Mouse (Mus musculus): Measurements from ENCODE around the gene Gm5460. TPM values are rescaled to one million over a fixed set of nuclear protein-coding genes. Genes with fewer than 3 reads are reported as not detected.
A peak's percentile ranks its signal among the peaks of the same experiment; 100 is the strongest.

The Gm5460 gene
- not detected in 2 replicates for polyA plus RNA-seq (2015; fragmentation: Nextera tagmentation; extraction: Ambion mirVana)

- Histone ChIP-seq H3K4me3 (replicated peaks) (no peak within 1 kb of the TSS), H3K9me3 (no peaks in the 10 kb centered on the region), H3K4me1 (replicated peaks) (no peaks in the 10 kb centered on the region), H3K27ac (no peak within 1 kb of the TSS), H3K27me3 (no peaks in the 10 kb centered on the region), H3K4me2 (replicated peaks) (no peak within 1 kb of the TSS), H3K9ac (replicated peaks) (no peak within 1 kb of the TSS), H3K36me3 (no peaks in the 10 kb centered on the region)
- no peak for ATAC-seq
- 95% methylated on average over 4 of the region's 4 CpGs for WGBS
These were observed at the start of gene Gm5460 for GRCm38 (mm10) chr14:34016381-34016780. Gm5460 (plus strand) TSS chr14:34016758.

- Histone ChIP-seq H3K9me3 (no peaks in the 10 kb centered on the region), H3K27ac (no peak overlapping the region), H3K4me3 (replicated peaks) (no peak overlapping the region), H3K36me3 (no peaks in the 10 kb centered on the region), H3K9ac (replicated peaks) (no peak overlapping the region), H3K4me1 (replicated peaks) (no peaks in the 10 kb centered on the region; the same call in 1 of the 2 replicates), H3K27me3 (peaks cover under 1% of the 10 kb centered on the region; the same call in 1 of the 2 replicates), H3K4me2 (replicated peaks) (no peak overlapping the region)
- ATAC-seq = 0 out of 2 replicates have a peak, but pooled peaks have one; percentile 58
- WGBS = 47% methylated on average over 7 of the region's 7 CpGs
These were observed 43.9 kb upstream of the Gm5460 start for GRCm38 (mm10) chr14:33972679-33973078.

- 71% methylated on average over 5 of the region's 5 CpGs for WGBS
- Histone ChIP-seq H3K4me1 (replicated peaks) (peaks cover 14% of the 10 kb centered on the region), H3K36me3 (no peaks in the 10 kb centered on the region), H3K4me3 (replicated peaks) (no peak overlapping the region), H3K9me3 (no peaks in the 10 kb centered on the region), H3K9ac (replicated peaks) (no peak overlapping the region), H3K27ac (no peak overlapping the region), H3K27me3 (peaks cover 10% of the 10 kb centered on the region; the same call in 1 of the 2 replicates), H3K4me2 (replicated peaks) (no peak overlapping the region)
- no peak for ATAC-seq
These were observed 41.8 kb upstream of the Gm5460 start for GRCm38 (mm10) chr14:33974752-33975151.

GRCm38 (mm10) chr14:33977748-33978147 is 38.8 kb upstream of the Gm5460 start:
- no peaks in the 10 kb centered on the region for H3K9me3 ChIP-seq
- peak overlapping the region; percentile 74 for H3K4me2 ChIP-seq (replicated peaks)
- H3K4me3 ChIP-seq (replicated peaks) = 0 out of 2 replicates have a peak overlapping the region, but pooled peaks have one; percentile 42
- peaks cover 10% of the 10 kb centered on the region; the same call in 1 of the 2 replicates for H3K27me3 ChIP-seq
- peaks cover 14% of the 10 kb centered on the region for H3K4me1 ChIP-seq (replicated peaks)
- no peak overlapping the region for H3K27ac ChIP-seq
- H3K9ac ChIP-seq (replicated peaks) = no peak overlapping the region
- no peak for ATAC-seq
- no peaks in the 10 kb centered on the region for H3K36me3 ChIP-seq
- WGBS = 36% methylated on average over 7 of the region's 7 CpGs

GRCm38 (mm10) chr14:33978604-33979059 is 37.9 kb upstream of the Gm5460 start, which contains the start of gene Zfp488:
Zfp488 (minus strand) TSS chr14:33978764.
- Histone ChIP-seq H3K9ac (replicated peaks) (peak within 1 kb of the TSS; percentile 60), H3K4me1 (replicated peaks) (peaks cover 14% of the 10 kb centered on the region), H3K27ac (no peak within 1 kb of the TSS), H3K4me2 (replicated peaks) (peak within 1 kb of the TSS; percentile 74), H3K9me3 (no peaks in the 10 kb centered on the region), H3K27me3 (peaks cover 10% of the 10 kb centered on the region; the same call in 1 of the 2 replicates), H3K36me3 (no peaks in the 10 kb centered on the region), H3K4me3 (replicated peaks) (peak within 1 kb of the TSS; percentile 42)
- WGBS = 2% methylated on average over 25 of the region's 25 CpGs
- ATAC-seq = peak; percentile 77

- no peaks in the 10 kb centered on the region for H3K36me3 ChIP-seq
- H3K27me3 ChIP-seq = no peaks in the 10 kb centered on the region
- H3K4me2 ChIP-seq (replicated peaks) = no peak overlapping the region
- no peak overlapping the region for H3K9ac ChIP-seq (replicated peaks)
- no peak overlapping the region for H3K27ac ChIP-seq
- no peaks in the 10 kb centered on the region for H3K9me3 ChIP-seq
- ATAC-seq = no peak
- H3K4me1 ChIP-seq (replicated peaks) = no peaks in the 10 kb centered on the region
- whole genome bisulfite sequencing = 48% methylated on average over 3 of the region's 3 CpGs
- no peak overlapping the region for H3K4me3 ChIP-seq (replicated peaks)
These were observed 27.4 kb upstream of the Gm5460 start for GRCm38 (mm10) chr14:33989201-33989600.

GRCm38 (mm10) chr14:33991971-33992370 is 24.6 kb upstream of the Gm5460 start:
- no peak for ATAC-seq
- WGBS = 82% methylated on average over 4 of the region's 4 CpGs

GRCm38 (mm10) chr14:33993051-33993450 is 23.5 kb upstream of the Gm5460 start:
- Histone ChIP-seq H3K4me1 (replicated peaks) (no peaks in the 10 kb centered on the region), H3K27ac (no peak overlapping the region), H3K4me2 (replicated peaks) (no peak overlapping the region), H3K27me3 (no peaks in the 10 kb centered on the region), H3K9ac (replicated peaks) (no peak overlapping the region), H3K36me3 (no peaks in the 10 kb centered on the region), H3K9me3 (no peaks in the 10 kb centered on the region), H3K4me3 (replicated peaks) (no peak overlapping the region)
- ATAC-seq = no peak
- WGBS = 95% methylated on average over 9 of the region's 9 CpGs

More at GRCm38 (mm10) chr14:33991971-33992370, 24.6 kb upstream of the Gm5460 start:
- no peaks in the 10 kb centered on the region for H3K9me3 ChIP-seq
- no peak overlapping the region for H3K27ac ChIP-seq
- H3K9ac ChIP-seq (replicated peaks) = no peak overlapping the region
- H3K27me3 ChIP-seq = no peaks in the 10 kb centered on the region
- H3K4me2 ChIP-seq (replicated peaks) = no peak overlapping the region
- no peaks in the 10 kb centered on the region for H3K4me1 ChIP-seq (replicated peaks)
- no peaks in the 10 kb centered on the region for H3K36me3 ChIP-seq
- H3K4me3 ChIP-seq (replicated peaks) = no peak overlapping the region

- no peak overlapping the region for H3K4me2 ChIP-seq (replicated peaks)
- H3K4me1 ChIP-seq (replicated peaks) = no peaks in the 10 kb centered on the region
- H3K36me3 ChIP-seq = no peaks in the 10 kb centered on the region
- ATAC-seq = no peak
- H3K9me3 ChIP-seq = no peaks in the 10 kb centered on the region
- no peak overlapping the region for H3K27ac ChIP-seq
- H3K9ac ChIP-seq (replicated peaks) = no peak overlapping the region
- 92% methylated on average over 6 of the region's 6 CpGs for WGBS
- H3K4me3 ChIP-seq (replicated peaks) = no peak overlapping the region
- no peaks in the 10 kb centered on the region for H3K27me3 ChIP-seq
These were observed 22.9 kb upstream of the Gm5460 start for GRCm38 (mm10) chr14:33993521-33994289.

- Histone ChIP-seq H3K27me3 (no peaks in the 10 kb centered on the region), H3K9ac (replicated peaks) (no peak overlapping the region), H3K36me3 (no peaks in the 10 kb centered on the region), H3K4me1 (replicated peaks) (no peaks in the 10 kb centered on the region), H3K27ac (no peak overlapping the region), H3K4me3 (replicated peaks) (no peak overlapping the region), H3K4me2 (replicated peaks) (no peak overlapping the region), H3K9me3 (no peaks in the 10 kb centered on the region)
- WGBS = 79% methylated on average over 6 of the region's 6 CpGs
- ATAC-seq = no peak
These were observed 19.1 kb upstream of the Gm5460 start for GRCm38 (mm10) chr14:33997427-33997826.

- no peak for ATAC-seq
- H3K27ac ChIP-seq = no peak overlapping the region
- H3K9ac ChIP-seq (replicated peaks) = no peak overlapping the region
- no peaks in the 10 kb centered on the region for H3K27me3 ChIP-seq
- H3K36me3 ChIP-seq = no peaks in the 10 kb centered on the region
- no peaks in the 10 kb centered on the region for H3K4me1 ChIP-seq (replicated peaks)
- no peaks in the 10 kb centered on the region for H3K9me3 ChIP-seq
- H3K4me3 ChIP-seq (replicated peaks) = no peak overlapping the region
- no peak overlapping the region for H3K4me2 ChIP-seq (replicated peaks)
These were observed 16.5 kb upstream of the Gm5460 start for GRCm38 (mm10) chr14:34000076-34000475.

- no peaks in the 10 kb centered on the region for H3K4me1 ChIP-seq (replicated peaks)
- no peaks in the 10 kb centered on the region for H3K27me3 ChIP-seq
- H3K4me2 ChIP-seq (replicated peaks) = no peak overlapping the region
- H3K9me3 ChIP-seq = no peaks in the 10 kb centered on the region
- no peak overlapping the region for H3K27ac ChIP-seq
- no peaks in the 10 kb centered on the region for H3K36me3 ChIP-seq
- no peak overlapping the region for H3K4me3 ChIP-seq (replicated peaks)
- no peak for ATAC-seq
- no peak overlapping the region for H3K9ac ChIP-seq (replicated peaks)
These were observed 15.1 kb upstream of the Gm5460 start for GRCm38 (mm10) chr14:34001445-34001844.
